14 mouse cellular contexts compared by ENCODE assay signal in genomic region chr13:119638449-119638848, GRCm38 (mm10). TPM values are rescaled to one million over a fixed set of nuclear protein-coding genes. Genes with fewer than 3 reads are reported as not detected.
"Had no signal": no experiment of that assay in that cellular context is flagged by ENCODE, and none has a peak within 500 bp of the region (broad histone marks: within the 10 kb centered on the region; RNA-seq: fewer than 3 reads in every experiment).

No protein-coding gene starts in this region.

- H3K27me3 ChIP-seq: limb, embryonic 15.5 days; liver, embryonic 12.5 days; neural tube, embryonic 12.5 days had no signal

- H3K4me3 ChIP-seq: left cerebral cortex, adult 2 months; limb, embryonic 15.5 days; liver, embryonic 12.5 days; midbrain, embryonic 15.5 days; neural tube, embryonic 12.5 days had no signal

- H3K27ac ChIP-seq: hindbrain, postnatal 0 days; left cerebral cortex, adult 2 months; limb, embryonic 15.5 days; liver, embryonic 12.5 days; macrophage; midbrain, embryonic 15.5 days; neural tube, embryonic 12.5 days had no signal

- DNase-seq: lung, embryonic 14.5 days; lung, postnatal 14 days; right cerebral cortex, postnatal 14 days; thymus, postnatal 4 days had no signal

- H3K4me1 ChIP-seq: limb, embryonic 15.5 days; liver, embryonic 12.5 days; midbrain, embryonic 15.5 days; neural tube, embryonic 12.5 days had no signal

- H3K36me3 ChIP-seq: limb, embryonic 15.5 days; liver, embryonic 12.5 days; midbrain, embryonic 15.5 days; neural tube, embryonic 12.5 days had no signal

RNA-seq across cellular contexts. Expression of gene Ccl28, which starts 14.8 kb away (rescaled TPM):
- polyA plus RNA-seq: intestine, embryonic 14.5 days; limb, embryonic 15.5 days; liver, embryonic 12.5 days; liver, embryonic 16.5 days; macrophage; spleen, adult 2 months had no signal
